Mouse (Mus musculus) liver, postnatal 0 days (tissue): ENCODE measurements at regions not wholly inside any gene's neighbourhood (a gene's known extent, or its start where the extent isn't known, plus 50 kb on each side); places are given as distances from the start of the nearest gene placed in this dataset.

Experiments
- ATAC-seq: fragments of 200-750 bp; cut with Nextera tagmentation; 2 replicates; pipeline ENCODE4 v1.8.0; 2017; ENCODE audit warnings: mild to moderate bottlenecking, moderate library complexity
- DNase-seq: peaks from one replicate; pipeline ENCODE4 v3.0.0-alpha.2; 2016
- H3K27ac ChIP-seq: fragments of 300-500 bp; sonication (generic); 2 replicates; pipeline ENCODE4 v1.5.1; 2014; ENCODE audit warnings: antibody characterized with exemption, moderate library complexity, mild to moderate bottlenecking, low read depth
- H3K27me3 ChIP-seq: fragments of 300-500 bp; sonication (generic); 2 replicates; pipeline ENCODE4 v1.6.1; 2014; ENCODE audit warnings: low read length, control low read depth, mixed read lengths; ENCODE audit not compliant: insufficient read depth
- H3K36me3 ChIP-seq: fragments of 300-500 bp; sonication (generic); replicated peaks from 2 replicates; pipeline ENCODE4 v1.6.1; 2014; ENCODE audit warnings: mild to moderate bottlenecking, control low read depth, low read length, moderate library complexity, mixed read lengths; ENCODE audit not compliant: insufficient read depth
- H3K4me1 ChIP-seq: fragments of 300-500 bp; sonication (generic); 2 replicates; pipeline ENCODE4 v1.6.1; 2014; ENCODE audit warnings: antibody characterized with exemption, mild to moderate bottlenecking, control low read depth; ENCODE audit not compliant: insufficient read depth
- H3K4me2 ChIP-seq: fragments of 300-500 bp; sonication (generic); 2 replicates; pipeline ENCODE4 v1.6.1; 2014; ENCODE audit warnings: low read depth, mild to moderate bottlenecking, low read length, moderate library complexity, mixed read lengths
- H3K4me3 ChIP-seq: fragments of 300-500 bp; sonication (generic); 2 replicates; pipeline ENCODE4 v1.5.1; 2014; ENCODE audit warnings: low read depth, low read length
- H3K9ac ChIP-seq: fragments of 300-500 bp; sonication (generic); replicated peaks from 2 replicates; pipeline ENCODE4 v1.6.1; 2014; ENCODE audit warnings: mild to moderate bottlenecking, moderate library complexity
- H3K9me3 ChIP-seq: fragments of 300-500 bp; sonication (generic); 2 replicates; pipeline ENCODE4 v1.6.1; 2016; ENCODE audit warnings: mild to moderate bottlenecking, control low read depth, low read length, mixed read lengths
- CTCF ChIP-seq: sonication (generic); IDR thresholded peaks from 2 replicates; pipeline ENCODE4 v1.5.1; 2016; ENCODE audit warnings: antibody characterized with exemption, low read depth
- EP300 ChIP-seq: IDR thresholded peaks from 2 replicates; pipeline ENCODE4 v1.6.1; 2016; ENCODE audit warnings: antibody characterized with exemption, low read depth, mild to moderate bottlenecking
- WGBS: fragments of 180-500 bp; shearing (Covaris S2); extraction: QIAGEN DNeasy Blood & Tissue Kit; methylation state at CpG from one replicate; pipeline ENCODE4 v1.1.7; 2014; ENCODE audit not compliant: insufficient replicate concordance; 5-methylcytosine and 5-hydroxymethylcytosine counted together

DNA sequence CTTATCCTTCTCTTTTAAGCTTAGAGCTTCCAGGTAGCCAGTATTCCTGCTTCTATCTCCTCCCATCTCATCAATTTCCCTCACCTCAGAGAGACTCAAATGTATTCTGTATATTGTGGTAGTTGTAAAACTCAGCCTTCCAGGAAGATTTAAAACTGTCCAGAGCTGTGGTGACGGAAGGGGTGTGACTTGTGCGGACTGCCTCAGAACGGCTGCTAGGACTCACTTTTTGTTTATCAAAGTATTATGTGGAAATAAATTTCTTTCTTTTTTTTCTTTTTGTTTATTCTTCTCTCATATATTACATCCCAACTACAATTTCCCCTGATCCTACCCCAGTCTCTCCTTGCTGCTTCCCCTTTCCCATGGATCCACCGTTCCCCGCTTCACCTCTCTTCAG, 1043.7 kb downstream of the Robo2 start:
- no peaks in the 10 kb centered on the region for H3K4me1 ChIP-seq
- H3K9ac ChIP-seq = no peak overlapping the region
- H3K36me3 ChIP-seq = no peaks in the 10 kb centered on the region
- no peak overlapping the region for H3K27ac ChIP-seq
- WGBS = 85% methylated on average over 5 of the region's 5 CpGs
- DNase-seq = no peak
- H3K4me2 ChIP-seq = no peak overlapping the region
- TF ChIP-seq CTCF (no peak), EP300 (no peak)
- H3K27me3 ChIP-seq = no peaks in the 10 kb centered on the region
- no peak for ATAC-seq
- H3K4me3 ChIP-seq = no peak overlapping the region
- no peaks in the 10 kb centered on the region for H3K9me3 ChIP-seq

DNA sequence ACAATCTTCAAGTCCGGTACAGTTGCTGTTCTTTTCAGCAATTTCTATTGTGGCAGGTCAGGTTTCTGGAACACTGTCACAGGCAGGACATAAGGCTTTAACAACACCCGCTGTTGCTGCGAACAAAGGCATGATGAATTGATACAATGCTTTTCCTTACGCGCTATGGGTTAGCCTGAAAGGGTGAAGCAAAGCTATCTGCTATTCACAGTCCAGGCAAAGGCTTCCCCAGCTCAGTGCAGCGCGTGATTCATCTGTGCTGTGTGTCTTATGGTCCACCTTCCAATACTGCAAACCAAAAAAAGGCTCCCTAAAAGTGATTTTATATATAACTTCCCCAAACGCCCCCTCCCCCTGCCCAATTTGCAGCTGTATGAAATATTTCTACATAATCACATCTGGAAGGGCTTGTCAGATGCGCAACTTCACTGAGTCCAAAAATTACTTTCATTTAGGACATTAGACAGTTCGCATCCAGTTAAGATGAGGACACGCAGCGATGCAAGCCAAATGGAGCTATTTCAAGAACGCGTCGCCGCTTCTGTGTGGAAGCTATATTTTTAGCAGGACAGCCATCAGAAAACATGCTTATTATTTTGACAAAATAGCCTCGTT, 1044.3 kb downstream of the Robo2 start:
- WGBS = 86% methylated on average over 17 of the region's 17 CpGs
- Histone ChIP-seq H3K9ac (no peak overlapping the region), H3K36me3 (no peaks in the 10 kb centered on the region), H3K9me3 (no peaks in the 10 kb centered on the region), H3K27ac (no peak overlapping the region), H3K4me2 (no peak overlapping the region), H3K4me1 (no peaks in the 10 kb centered on the region), H3K27me3 (no peaks in the 10 kb centered on the region), H3K4me3 (no peak overlapping the region)
- DNase-seq = no peak
- TF ChIP-seq EP300 (no peak), CTCF (no peak)
- no peak for ATAC-seq

DNA sequence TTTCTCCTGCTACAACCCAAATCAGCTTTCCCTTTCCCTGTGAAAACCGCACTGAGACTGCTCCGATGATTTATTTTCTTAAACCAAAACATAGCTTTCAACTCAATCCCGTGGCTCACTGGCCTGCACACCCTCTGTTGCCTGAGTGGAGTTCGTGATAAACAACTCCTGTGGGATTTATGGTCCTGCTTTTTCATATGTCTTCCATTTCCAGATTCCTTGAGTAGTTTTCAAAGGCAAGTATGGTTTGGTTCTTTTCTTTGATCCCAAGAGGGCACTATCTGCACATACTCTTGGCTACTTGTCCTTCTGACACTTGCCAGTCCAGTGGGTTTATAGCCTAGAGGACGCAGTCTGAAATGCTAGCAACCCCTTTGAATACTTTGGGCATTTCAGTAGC, 1042.6 kb downstream of the Robo1 start:
- Histone ChIP-seq H3K4me3 (no peak overlapping the region), H3K9me3 (no peaks in the 10 kb centered on the region), H3K36me3 (no peaks in the 10 kb centered on the region), H3K27me3 (no peaks in the 10 kb centered on the region), H3K4me2 (no peak overlapping the region), H3K9ac (no peak overlapping the region), H3K4me1 (no peaks in the 10 kb centered on the region), H3K27ac (no peak overlapping the region)
- no peak for TF ChIP-seq CTCF
- no peak for TF ChIP-seq EP300
- WGBS = 63% methylated on average over 5 of the region's 5 CpGs
- ATAC-seq (no peak), DNase-seq (no peak)

DNA sequence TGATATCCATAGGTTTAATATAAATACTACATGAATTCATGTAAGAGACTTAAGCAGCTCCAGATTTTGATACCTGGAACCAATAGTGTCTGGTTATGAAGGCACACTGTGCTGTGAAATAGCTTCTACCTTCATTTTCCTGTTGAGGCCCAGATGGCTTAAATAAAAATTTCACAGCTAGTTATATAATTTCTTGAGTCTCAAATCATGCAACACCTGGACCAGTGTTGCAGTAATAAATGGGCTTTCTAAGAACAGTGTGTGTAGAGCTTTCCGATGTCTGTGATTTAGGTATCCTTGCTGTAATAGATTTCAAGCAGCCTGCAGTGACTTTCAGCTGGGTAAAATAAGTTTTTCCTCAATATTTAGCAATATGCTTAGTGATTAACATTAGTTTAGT, 1035.8 kb downstream of the Robo1 start:
- WGBS = 73% methylated on average over 1 of the region's 1 CpGs

DNA sequence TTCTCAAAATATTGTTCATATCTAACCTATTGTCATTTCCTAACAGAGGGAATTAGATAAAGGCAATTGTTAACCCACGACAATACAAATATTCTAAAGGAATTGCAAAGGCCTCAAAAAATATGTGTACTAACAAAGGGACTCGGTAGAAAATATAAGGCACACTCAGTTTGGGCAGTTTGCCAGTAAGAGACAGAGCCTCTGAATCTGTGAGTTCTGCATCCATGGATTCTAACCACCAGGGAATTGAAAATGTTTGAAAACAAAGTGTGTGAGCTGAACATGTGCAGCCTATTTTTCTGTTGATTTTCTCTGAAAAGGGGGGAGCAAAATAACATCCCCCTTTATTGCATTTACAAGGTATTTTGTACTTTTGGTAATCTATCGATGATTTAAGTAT, 1035.4 kb downstream of the Robo1 start:
- no peak for DNase-seq
- no peaks in the 10 kb centered on the region for H3K9me3 ChIP-seq
- WGBS = 60% methylated on average over 3 of the region's 3 CpGs

More for the DNA sequence above, 1035.8 kb downstream of the Robo1 start:
- TF ChIP-seq CTCF (no peak), EP300 (no peak)
- no peak overlapping the region for H3K4me2 ChIP-seq
- H3K36me3 ChIP-seq = no peaks in the 10 kb centered on the region
- DNase-seq (no peak), ATAC-seq (no peak)
- H3K9me3 ChIP-seq = no peaks in the 10 kb centered on the region
- no peak overlapping the region for H3K9ac ChIP-seq
- no peak overlapping the region for H3K4me3 ChIP-seq
- no peaks in the 10 kb centered on the region for H3K27me3 ChIP-seq
- H3K27ac ChIP-seq = no peak overlapping the region
- H3K4me1 ChIP-seq = no peaks in the 10 kb centered on the region

DNA sequence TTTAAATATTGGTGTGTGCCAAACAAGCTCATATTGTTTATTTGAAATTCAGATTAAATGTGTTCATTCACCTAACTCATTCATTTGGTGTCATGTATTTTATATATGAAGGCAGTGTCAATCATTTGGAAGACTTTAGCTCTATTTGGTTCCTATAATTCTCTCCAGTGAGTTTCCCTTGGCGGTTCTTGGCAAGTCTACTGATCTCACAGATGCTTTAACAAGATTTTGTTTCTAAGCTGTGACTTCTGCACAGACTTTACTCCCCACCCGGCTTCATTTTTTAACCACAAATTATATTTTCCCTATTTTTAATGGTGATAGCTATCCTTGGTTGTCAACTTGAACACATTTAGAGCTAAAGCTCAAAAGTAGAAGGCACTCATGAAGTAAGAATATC, 1009.5 kb downstream of the Robo1 start:
- Histone ChIP-seq H3K4me1 (no peaks in the 10 kb centered on the region), H3K4me3 (no peak overlapping the region), H3K4me2 (no peak overlapping the region), H3K27me3 (no peaks in the 10 kb centered on the region), H3K9ac (no peak overlapping the region), H3K36me3 (no peaks in the 10 kb centered on the region), H3K27ac (no peak overlapping the region), H3K9me3 (no peaks in the 10 kb centered on the region)
- DNase-seq (no peak), ATAC-seq (no peak)
- 79% methylated on average over 2 of the region's 2 CpGs for WGBS
- TF ChIP-seq CTCF = no peak
- no peak for TF ChIP-seq EP300

More for the DNA sequence above, 1035.4 kb downstream of the Robo1 start:
- no peak for TF ChIP-seq CTCF
- TF ChIP-seq EP300 = no peak
- Histone ChIP-seq H3K9ac (no peak overlapping the region), H3K36me3 (no peaks in the 10 kb centered on the region), H3K4me1 (no peaks in the 10 kb centered on the region), H3K27ac (no peak overlapping the region), H3K27me3 (no peaks in the 10 kb centered on the region), H3K4me2 (no peak overlapping the region), H3K4me3 (no peak overlapping the region)
- no peak for ATAC-seq

DNA sequence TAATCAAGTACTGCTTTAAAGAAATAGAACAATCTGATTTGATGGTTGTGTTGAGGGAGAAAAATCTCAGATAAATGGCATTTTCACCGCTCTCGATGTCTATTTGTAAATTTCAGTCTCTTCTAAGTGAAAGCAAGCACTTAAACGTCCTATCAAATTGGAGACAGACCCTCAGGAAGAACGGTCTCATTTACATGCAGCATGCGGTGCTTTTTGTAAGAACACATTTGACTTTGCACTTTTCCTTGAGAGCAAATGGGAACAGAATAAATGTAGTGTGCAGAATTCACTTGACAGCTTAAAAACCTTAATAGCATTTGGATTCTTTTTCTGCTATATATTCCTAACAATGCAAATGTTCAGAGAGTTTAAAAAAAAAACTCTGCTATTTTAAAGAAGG, 1002.0 kb downstream of the Robo1 start:
- TF ChIP-seq EP300 (no peak), CTCF (no peak)
- Histone ChIP-seq H3K4me1 (no peaks in the 10 kb centered on the region), H3K4me3 (no peak overlapping the region), H3K9ac (no peak overlapping the region), H3K36me3 (no peaks in the 10 kb centered on the region), H3K27me3 (no peaks in the 10 kb centered on the region), H3K9me3 (no peaks in the 10 kb centered on the region), H3K27ac (no peak overlapping the region), H3K4me2 (no peak overlapping the region)
- no peak for DNase-seq
- ATAC-seq = no peak
- WGBS = 75% methylated on average over 5 of the region's 5 CpGs
